Mouse (Mus musculus): ENCODE results near the gene Itgav.
A peak's percentile ranks its signal among the peaks of the same experiment; 100 is the strongest.

The Itgav gene

GRCm38 (mm10) chr2:83754306-83754837, 30.2 kb downstream of the Itgav start:
- DNase-seq: no peak

GRCm38 (mm10) chr2:83758606-83759215, 34.5 kb downstream of the Itgav start:
- no peak for DNase-seq

GRCm38 (mm10) chr2:83759216-83759648, 35.0 kb downstream of the Itgav start:
- no peak for DNase-seq

- no peak for DNase-seq
These were observed 35.5 kb downstream of the Itgav start for GRCm38 (mm10) chr2:83759667-83760066.

GRCm38 (mm10) chr2:83760112-83760511, 35.9 kb downstream of the Itgav start:
- DNase-seq: no peak

- no peak for DNase-seq
These were observed 37.3 kb downstream of the Itgav start for GRCm38 (mm10) chr2:83761506-83761905.

- DNase-seq: no peak
These were observed 38.1 kb downstream of the Itgav start for GRCm38 (mm10) chr2:83762106-83762855.

GRCm38 (mm10) chr2:83766058-83766457, 41.9 kb downstream of the Itgav start:
- DNase-seq: no peak

- no peak for DNase-seq
These were observed 42.7 kb downstream of the Itgav start for GRCm38 (mm10) chr2:83766878-83767277.

GRCm38 (mm10) chr2:83768311-83769047, 44.3 kb downstream of the Itgav start:
- DNase-seq: no peak

GRCm38 (mm10) chr2:83771155-83771812, 47.1 kb downstream of the Itgav start:
- DNase-seq: peak; percentile 21

GRCm38 (mm10) chr2:83791330-83792073, 67.3 kb downstream of the Itgav start:
- no peak for DNase-seq

- DNase-seq: no peak
These were observed 67.9 kb downstream of the Itgav start for GRCm38 (mm10) chr2:83792102-83792501.

GRCm38 (mm10) chr2:83795766-83796165, 71.6 kb downstream of the Itgav start:
- no peak for DNase-seq

- no peak for DNase-seq
These were observed 73.8 kb downstream of the Itgav start for GRCm38 (mm10) chr2:83797902-83798497.

- peak; percentile 82 for DNase-seq
These were observed 88.5 kb downstream of the Itgav start, which contains the start of gene Fam171b for GRCm38 (mm10) chr2:83812483-83813272. Fam171b (plus strand) TSS chr2:83812636.

GRCm38 (mm10) chr2:83813273-83813892, 89.2 kb downstream of the Itgav start:
- no peak for DNase-seq

- DNase-seq: peak; percentile 52
These were observed 89.8 kb downstream of the Itgav start for GRCm38 (mm10) chr2:83814009-83814408.

- no peak for DNase-seq
These were observed 92.0 kb downstream of the Itgav start for GRCm38 (mm10) chr2:83816147-83816546.

GRCm38 (mm10) chr2:83825161-83825560, 101.0 kb downstream of the Itgav start:
- no peak for DNase-seq

Data from right cerebral cortex, postnatal 4 days (tissue).